Mouse (Mus musculus) kidney, embryonic 15.5 days (tissue): ENCODE data around the gene 2410004B18Rik. TPM values are rescaled to one million over a fixed set of nuclear protein-coding genes. Genes with fewer than 3 reads are reported as not detected.
A peak's percentile ranks its signal among the peaks of the same experiment; 100 is the strongest.
"Not testable (repeated sequence)": the region's sequence is repeated elsewhere in the genome, so short reads cannot be mapped to it uniquely, and the experiment has no call there.

ENCODE experiments used
- ATAC-seq: fragments of 200-750 bp; cut with Nextera tagmentation; replicated peaks from 2 replicates; pipeline ENCODE4 v1.8.0; 2017; ENCODE audit warnings: moderate TSS enrichment; ENCODE audit not compliant: low FRiP score
- H3K27ac ChIP-seq: fragments of 300-500 bp; sonication (generic); 2 replicates; pipeline ENCODE4 v1.5.1; 2015; ENCODE audit warnings: mild to moderate bottlenecking, inconsistent platforms
- H3K27me3 ChIP-seq: fragments of 300-500 bp; sonication (generic); 2 replicates; pipeline ENCODE4 v1.6.1; 2015; ENCODE audit warnings: inconsistent platforms
- H3K36me3 ChIP-seq: fragments of 300-500 bp; sonication (generic); 2 replicates; pipeline ENCODE4 v1.6.1; 2015; ENCODE audit warnings: inconsistent platforms
- H3K4me1 ChIP-seq: fragments of 300-500 bp; sonication (generic); 2 replicates; pipeline ENCODE4 v1.6.1; 2015; ENCODE audit warnings: inconsistent platforms
- H3K4me2 ChIP-seq: fragments of 300-500 bp; sonication (generic); 2 replicates; pipeline ENCODE4 v1.6.1; 2015; ENCODE audit warnings: moderate library complexity, mild to moderate bottlenecking, inconsistent platforms
- H3K4me3 ChIP-seq: fragments of 300-500 bp; sonication (generic); replicated peaks from 2 replicates; pipeline ENCODE4 v1.5.1; 2015; ENCODE audit warnings: mild to moderate bottlenecking, inconsistent platforms
- H3K9ac ChIP-seq: fragments of 300-500 bp; sonication (generic); 2 replicates; pipeline ENCODE4 v1.6.1; 2015; ENCODE audit warnings: mild to moderate bottlenecking, inconsistent platforms
- H3K9me3 ChIP-seq: fragments of 300-500 bp; sonication (generic); replicated peaks from 2 replicates; pipeline ENCODE4 v1.6.1; 2016; ENCODE audit warnings: inconsistent platforms
- WGBS: fragments of 180-500 bp; shearing (Covaris S2); methylation state at CpG from one replicate; pipeline ENCODE4 v1.1.7; 2015; ENCODE audit warnings: mixed read lengths; 5-methylcytosine and 5-hydroxymethylcytosine counted together
- polyA plus RNA-seq: library from polyadenylated mRNA; unstranded; fragments of >200 nt; fragmentation: Nextera tagmentation; extraction: Ambion mirVana; gene quantifications from 2 replicates; pipeline ENCODE4 v1.2.1, GENCODE M21; 2015

2410004B18Rik gene
- polyA plus RNA-seq, 1 experiment from 2014 or later: 50.2 TPM

DNA sequence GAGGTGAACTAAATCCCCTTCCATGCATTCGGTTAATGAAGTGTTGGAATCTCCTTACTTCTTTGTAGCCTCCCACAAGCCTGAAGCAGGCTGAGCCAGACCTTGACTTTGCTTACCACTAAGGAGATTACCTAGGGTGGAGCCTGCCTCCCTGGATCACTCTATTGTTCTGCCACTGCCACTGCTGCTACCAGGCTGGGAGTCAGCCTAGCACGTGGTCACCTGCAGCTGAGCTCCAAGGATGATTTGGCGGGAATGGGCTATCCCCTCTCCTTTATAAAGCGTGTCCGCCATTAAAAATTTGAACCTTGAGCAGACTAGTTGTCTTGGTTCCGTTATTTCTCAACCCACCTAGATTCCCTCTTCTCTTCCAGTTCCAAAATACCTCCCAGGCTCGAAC lies 23.9 kb upstream of the 2410004B18Rik start:
- not testable (repeated sequence) for H3K27me3 ChIP-seq, H3K4me2 ChIP-seq, H3K36me3 ChIP-seq, H3K4me3 ChIP-seq, H3K4me1 ChIP-seq, H3K9ac ChIP-seq, ATAC-seq, H3K27ac ChIP-seq, H3K9me3 ChIP-seq
- WGBS: 84% methylated on average over 7 of the region's 7 CpGs

DNA sequence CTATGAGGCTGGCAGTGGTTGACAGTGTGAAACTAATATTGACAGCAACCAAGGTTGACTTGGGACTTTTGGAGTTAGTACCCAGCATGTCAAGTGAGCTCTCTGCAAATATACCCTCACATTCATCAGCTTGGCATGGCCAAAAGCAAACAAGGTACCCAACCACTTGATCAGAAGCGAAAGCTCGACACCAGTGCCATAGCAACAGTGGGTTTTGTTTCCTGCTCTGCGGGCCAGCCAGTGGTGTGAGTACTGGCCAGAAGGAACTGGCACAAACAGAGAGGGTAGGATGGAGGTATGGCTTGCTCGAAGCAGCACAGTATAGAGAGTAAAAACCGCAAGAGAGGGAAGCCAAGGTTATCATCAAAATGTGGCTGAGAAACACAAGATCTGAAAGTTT lies 21.4 kb upstream of the 2410004B18Rik start:
- Histone ChIP-seq H3K36me3 (no peaks in the 10 kb centered on the region), H3K4me3 (no peak overlapping the region), H3K4me2 (no peak overlapping the region), H3K27me3 (no peaks in the 10 kb centered on the region), H3K4me1 (no peaks in the 10 kb centered on the region), H3K9ac (no peak overlapping the region), H3K27ac (no peak overlapping the region), H3K9me3 (0 out of 2 replicates have a peak, but pooled peaks cover 2% of the 10 kb centered on the region)
- WGBS: 91% methylated on average over 5 of the region's 5 CpGs
- ATAC-seq: no peak

DNA sequence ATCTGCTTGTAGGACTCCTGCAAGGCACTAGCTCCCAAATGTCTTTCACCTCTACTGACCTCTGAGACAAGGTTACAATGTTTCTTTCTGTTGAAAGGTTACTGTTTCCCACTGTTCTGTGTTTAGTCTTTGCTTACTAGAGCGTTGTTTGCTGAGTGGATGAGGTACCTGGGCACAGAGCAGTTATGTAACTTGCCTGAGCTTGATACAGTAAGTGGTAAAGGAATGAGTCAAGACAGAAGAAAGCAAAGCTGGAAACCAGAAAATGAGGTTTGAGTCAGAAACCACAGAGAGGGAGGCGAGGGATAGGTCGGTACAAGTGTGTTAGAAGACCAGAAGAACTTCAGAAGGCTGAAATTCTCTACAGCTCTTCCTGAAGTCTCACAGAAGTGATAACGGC lies 21.0 kb upstream of the 2410004B18Rik start:
- no peak overlapping the region for H3K27ac ChIP-seq
- WGBS: 86% methylated on average over 4 of the region's 4 CpGs
- ATAC-seq: no peak
- H3K9me3 ChIP-seq: 0 out of 2 replicates have a peak, but pooled peaks cover 2% of the 10 kb centered on the region
- H3K4me3 ChIP-seq: no peak overlapping the region
- no peak overlapping the region for H3K9ac ChIP-seq
- no peaks in the 10 kb centered on the region; the same call in 1 of the 2 replicates for H3K4me1 ChIP-seq
- H3K27me3 ChIP-seq: no peaks in the 10 kb centered on the region
- H3K36me3 ChIP-seq: no peaks in the 10 kb centered on the region
- H3K4me2 ChIP-seq: no peak overlapping the region

DNA sequence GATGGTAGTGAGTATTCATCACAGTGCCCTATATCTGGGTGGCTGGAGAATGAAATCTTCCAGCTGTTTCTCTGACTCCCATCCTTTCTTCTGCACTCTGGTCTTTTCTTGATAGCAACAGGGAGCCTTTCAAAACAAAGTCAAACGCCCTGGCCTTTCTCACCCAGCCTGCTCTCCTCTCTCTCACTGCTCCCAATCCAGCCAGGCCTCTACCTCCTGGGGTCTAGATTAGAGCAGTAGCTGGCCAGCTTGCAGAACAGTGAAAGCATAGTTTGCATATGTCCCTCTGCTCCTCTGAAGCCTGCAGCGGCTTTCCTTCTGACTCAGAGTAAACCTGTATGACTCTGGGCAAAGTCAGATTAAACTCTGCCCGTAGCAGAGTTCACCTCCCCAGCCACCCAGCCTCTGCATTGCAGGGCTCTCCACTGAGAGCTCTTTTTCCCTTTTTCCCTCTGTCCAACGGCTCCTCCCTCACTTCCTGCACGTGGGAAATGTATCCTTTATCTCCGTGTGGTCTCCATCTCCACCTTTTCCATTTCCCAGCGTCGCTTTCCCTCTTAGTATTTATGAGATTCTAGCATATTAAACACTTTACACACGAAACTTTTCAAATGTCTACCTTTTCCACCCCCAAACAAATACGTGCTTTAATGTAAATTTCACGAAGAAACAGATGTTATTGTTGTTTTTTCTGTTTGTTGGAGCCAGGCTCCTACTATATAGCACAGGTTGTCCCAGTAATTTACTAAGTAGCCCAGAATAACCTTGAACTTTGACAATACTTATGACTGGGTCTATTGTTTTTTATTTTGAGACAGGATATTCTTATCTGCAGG lies 15.6 kb upstream of the 2410004B18Rik start, which contains the start of gene Bcl10:
Bcl10 (plus strand) TSS at position 786 of the 836 bp plus-strand sequence.
- H3K27ac ChIP-seq: peak within 1 kb of the TSS; percentile 90
- H3K4me3 ChIP-seq: peak within 1 kb of the TSS; percentile 94
- peak within 1 kb of the TSS; percentile 32; the same call in 1 of the 2 replicates for H3K9ac ChIP-seq
- ATAC-seq: no peak
- H3K36me3 ChIP-seq: no peaks in the 10 kb centered on the region
- 0 out of 2 replicates have a peak, but pooled peaks cover 2% of the 10 kb centered on the region for H3K9me3 ChIP-seq
- peaks cover 18% of the 10 kb centered on the region for H3K4me1 ChIP-seq
- WGBS: 38% methylated on average over 11 of the region's 11 CpGs
- no peaks in the 10 kb centered on the region for H3K27me3 ChIP-seq
- H3K4me2 ChIP-seq: peak within 1 kb of the TSS; percentile 67

DNA sequence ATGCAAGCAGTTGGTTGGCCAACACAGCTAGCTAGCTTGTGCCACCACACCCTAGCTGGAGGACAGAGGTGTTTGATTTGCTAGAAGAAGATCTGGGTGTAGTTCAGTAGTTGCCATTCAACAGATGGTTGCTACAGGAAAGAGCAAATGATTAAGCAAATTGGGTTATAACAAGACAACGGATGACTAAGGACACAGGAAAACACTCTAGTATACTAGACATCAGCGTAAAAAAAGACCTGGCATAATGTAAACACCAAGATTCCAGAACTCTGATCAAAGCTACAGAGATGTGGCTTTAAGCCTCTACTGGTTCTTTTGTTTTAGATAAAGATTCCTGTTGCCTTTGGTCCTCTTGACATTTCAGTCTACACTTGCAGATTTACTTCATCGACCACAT lies 14.8 kb upstream of the 2410004B18Rik start:
- H3K27ac ChIP-seq: no peak overlapping the region
- 69% methylated on average over 3 of the region's 3 CpGs for WGBS
- H3K27me3 ChIP-seq: no peaks in the 10 kb centered on the region
- 0 out of 2 replicates have a peak, but pooled peaks cover 2% of the 10 kb centered on the region for H3K9me3 ChIP-seq
- H3K4me2 ChIP-seq: no peak overlapping the region
- peaks cover 5% of the 10 kb centered on the region for H3K36me3 ChIP-seq
- no peak overlapping the region for H3K4me3 ChIP-seq
- no peak for ATAC-seq
- peaks cover 18% of the 10 kb centered on the region for H3K4me1 ChIP-seq
- H3K9ac ChIP-seq: no peak overlapping the region

DNA sequence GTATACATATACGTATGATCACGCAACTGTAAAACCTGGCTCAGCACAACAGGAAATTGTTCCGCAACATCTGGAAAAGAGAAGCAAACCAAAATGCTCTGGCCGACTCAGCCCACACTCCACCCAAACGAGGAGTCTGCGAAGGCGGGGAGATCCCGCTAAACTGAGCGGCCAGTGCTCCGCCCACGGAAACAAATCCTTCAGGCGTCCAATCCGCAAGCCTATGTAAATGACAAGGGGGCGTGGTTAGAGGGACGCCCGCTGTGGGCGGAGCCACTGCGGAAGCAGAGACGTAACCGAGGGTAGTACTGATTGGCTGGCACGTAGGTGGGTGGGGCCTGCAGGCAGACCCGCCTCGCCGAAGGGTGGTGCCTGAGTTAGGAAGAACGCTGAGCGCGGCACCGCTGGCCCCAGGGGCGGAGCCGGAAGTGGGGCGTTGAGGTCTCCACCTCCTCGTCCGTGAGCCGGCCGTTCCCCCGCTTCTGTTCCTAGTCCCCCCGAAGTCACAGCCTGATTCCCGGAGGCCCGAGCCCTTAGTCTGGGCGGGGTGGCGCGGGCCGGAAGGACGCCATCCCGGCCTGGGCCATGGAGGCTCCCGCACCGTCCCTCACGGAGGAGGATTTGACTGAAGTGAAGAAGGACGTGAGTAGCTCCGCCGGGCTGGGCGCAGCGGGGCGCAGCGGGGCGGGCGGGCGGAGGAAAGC lies 13.8 kb upstream of the 2410004B18Rik start:
- peak; percentile 99 for ATAC-seq
- Histone ChIP-seq H3K36me3 (peaks cover 15% of the 10 kb centered on the region), H3K4me1 (peaks cover 18% of the 10 kb centered on the region), H3K4me2 (peak overlapping the region; percentile 67), H3K9me3 (no peaks in the 10 kb centered on the region), H3K27me3 (no peaks in the 10 kb centered on the region), H3K27ac (peak overlapping the region; percentile 98), H3K9ac (peak overlapping the region; percentile 94), H3K4me3 (peak overlapping the region; percentile 94)
- under 1% methylated on average over 58 of the region's 58 CpGs for WGBS

DNA sequence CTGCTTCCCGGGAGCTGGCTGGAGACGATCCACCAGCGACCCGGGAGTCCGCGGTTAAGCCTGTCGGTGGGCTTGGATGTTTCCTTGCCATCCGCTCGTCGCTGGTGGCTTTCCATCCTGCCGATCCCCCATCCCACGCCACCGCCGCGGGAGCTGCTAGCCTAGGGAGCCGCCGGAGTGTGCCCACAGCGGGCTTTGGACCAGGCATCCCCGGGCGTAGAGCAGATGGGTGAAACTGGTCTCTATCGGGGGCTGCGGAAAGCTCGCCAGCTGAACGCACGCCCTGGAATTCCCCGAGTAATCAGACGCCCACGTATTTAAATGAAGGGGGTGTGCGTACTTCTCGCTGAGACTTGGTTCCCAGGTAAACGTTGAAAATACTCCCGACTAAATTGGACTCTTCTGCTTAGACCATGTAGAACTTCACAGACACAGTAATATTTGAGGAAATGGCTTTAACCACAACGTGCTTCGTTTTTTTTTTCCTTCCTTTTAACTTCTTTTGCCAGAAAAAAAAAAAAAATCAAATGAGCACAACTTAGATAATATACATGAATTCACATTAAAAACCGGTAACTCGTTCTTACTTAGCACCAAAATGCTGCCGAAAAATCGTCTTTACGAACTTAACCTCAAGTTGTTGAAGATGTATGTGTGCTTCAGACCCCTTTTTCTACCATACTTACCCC lies 13.0 kb upstream of the 2410004B18Rik start:
- peak overlapping the region; percentile 94 for H3K9ac ChIP-seq
- peaks cover 21% of the 10 kb centered on the region for H3K4me1 ChIP-seq
- H3K4me2 ChIP-seq: peak overlapping the region; percentile 67
- H3K27me3 ChIP-seq: no peaks in the 10 kb centered on the region
- WGBS: 3% methylated on average over 39 of the region's 39 CpGs
- peak; percentile 27 for ATAC-seq
- no peaks in the 10 kb centered on the region for H3K9me3 ChIP-seq
- peak overlapping the region; percentile 98 for H3K27ac ChIP-seq
- H3K36me3 ChIP-seq: peaks cover 18% of the 10 kb centered on the region
- peak overlapping the region; percentile 94 for H3K4me3 ChIP-seq

DNA sequence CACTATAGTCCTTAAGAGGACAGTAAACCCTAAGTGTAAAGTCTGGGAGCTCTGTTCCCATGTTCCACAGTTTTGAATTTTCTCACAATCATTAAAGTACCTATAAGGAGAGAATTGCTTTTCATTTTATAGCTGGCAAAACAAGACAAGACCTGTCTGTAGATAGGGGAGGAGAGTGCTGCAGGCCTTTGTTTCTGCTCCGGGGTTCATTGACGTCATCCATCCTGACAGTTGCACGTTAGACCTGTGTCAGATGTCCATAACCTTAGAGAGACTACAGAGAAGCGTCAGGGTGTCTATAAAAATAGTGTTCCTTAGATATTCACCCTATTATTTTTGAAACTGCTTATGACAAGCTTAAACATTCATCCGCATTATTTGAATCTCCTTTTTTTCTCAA lies 12.3 kb upstream of the 2410004B18Rik start:
- peaks cover 24% of the 10 kb centered on the region for H3K4me1 ChIP-seq
- no peak for ATAC-seq
- peak overlapping the region; percentile 67 for H3K4me2 ChIP-seq
- H3K27me3 ChIP-seq: no peaks in the 10 kb centered on the region
- no peak overlapping the region for H3K9ac ChIP-seq
- WGBS: 59% methylated on average over 5 of the region's 5 CpGs
- no peaks in the 10 kb centered on the region for H3K9me3 ChIP-seq
- H3K4me3 ChIP-seq: peak overlapping the region; percentile 94
- no peak overlapping the region for H3K27ac ChIP-seq
- H3K36me3 ChIP-seq: peaks cover 24% of the 10 kb centered on the region

DNA sequence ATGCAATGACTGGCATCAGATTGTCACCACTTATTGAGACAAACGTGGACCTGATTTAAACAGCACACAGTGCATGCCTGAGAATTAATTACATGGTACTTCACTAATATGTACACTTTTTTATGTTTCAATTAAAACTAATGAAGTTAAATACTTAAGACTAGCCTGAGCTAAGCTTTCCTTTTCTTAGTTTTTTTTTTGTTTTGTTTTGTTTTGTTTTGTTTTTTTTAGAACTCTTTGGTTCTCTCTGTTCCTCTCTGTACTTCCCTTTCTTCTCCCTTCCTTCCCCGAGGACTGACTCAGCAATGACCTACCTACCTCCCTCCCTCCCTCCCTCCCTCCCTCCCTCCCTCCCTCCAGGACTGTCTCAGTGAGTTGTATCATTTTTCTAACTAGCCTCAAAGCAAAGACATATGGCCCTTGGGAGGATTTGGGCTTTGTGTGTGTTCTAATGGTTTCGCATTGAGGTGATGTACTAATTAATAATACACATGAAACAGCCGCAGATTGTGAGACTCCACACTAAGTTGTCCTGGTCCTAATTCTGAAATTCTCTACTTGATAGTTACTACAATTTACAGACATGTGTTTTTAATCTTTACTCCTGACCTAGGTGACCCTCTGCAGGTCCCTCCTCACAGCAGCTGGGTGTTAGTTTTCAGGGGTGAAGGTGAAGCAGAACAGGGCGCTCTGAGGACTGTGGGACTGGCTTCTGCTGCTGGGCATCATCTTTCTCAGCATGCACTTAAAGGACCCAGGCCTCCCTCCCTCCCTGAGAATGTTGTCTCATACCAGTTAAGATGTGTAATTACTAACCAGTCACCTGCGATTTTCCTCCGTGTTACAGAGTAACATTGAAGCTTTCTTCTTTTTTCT lies 8.1 kb upstream of the 2410004B18Rik start:
- H3K9ac ChIP-seq: no peak overlapping the region
- no peak overlapping the region for H3K27ac ChIP-seq
- peaks cover 19% of the 10 kb centered on the region for H3K4me1 ChIP-seq
- no peaks in the 10 kb centered on the region for H3K9me3 ChIP-seq
- ATAC-seq: peak; percentile 40; the same call in 1 of the 2 replicates
- 48% methylated on average over 7 of the region's 7 CpGs for WGBS
- no peaks in the 10 kb centered on the region for H3K27me3 ChIP-seq
- H3K36me3 ChIP-seq: peaks cover 64% of the 10 kb centered on the region
- H3K4me2 ChIP-seq: no peak overlapping the region
- no peak overlapping the region for H3K4me3 ChIP-seq

DNA sequence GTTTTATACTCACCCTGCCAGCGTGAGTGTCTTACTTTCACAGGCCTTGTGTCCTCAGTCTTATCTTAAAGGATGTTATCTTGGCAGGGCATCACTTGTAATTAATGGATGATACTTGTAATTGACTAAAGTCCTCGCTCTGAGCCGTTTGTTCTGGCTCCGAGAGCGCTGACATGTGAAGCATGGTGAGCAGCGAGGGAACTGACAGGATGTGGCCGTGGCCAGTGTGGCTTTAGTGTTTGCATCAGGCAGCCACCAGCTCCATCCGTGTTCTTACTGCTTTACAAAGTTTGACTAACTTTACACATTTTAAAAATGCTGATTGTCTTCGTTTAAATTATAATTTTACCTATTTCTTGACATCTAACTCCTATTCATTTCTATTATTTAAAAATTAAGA lies 4.0 kb upstream of the 2410004B18Rik start:
- H3K9ac ChIP-seq: no peak overlapping the region
- no peak overlapping the region for H3K4me3 ChIP-seq
- 72% methylated on average over 9 of the region's 9 CpGs for WGBS
- no peak overlapping the region for H3K27ac ChIP-seq
- H3K9me3 ChIP-seq: no peaks in the 10 kb centered on the region
- H3K36me3 ChIP-seq: peaks cover 52% of the 10 kb centered on the region
- no peak overlapping the region for H3K4me2 ChIP-seq
- no peaks in the 10 kb centered on the region for H3K27me3 ChIP-seq
- H3K4me1 ChIP-seq: peaks cover 14% of the 10 kb centered on the region
- no peak for ATAC-seq
